Mouse (Mus musculus): Measurements from ENCODE around the gene Lgr4. TPM values are rescaled to one million over a fixed set of nuclear protein-coding genes. Genes with fewer than 3 reads are reported as not detected.

The Lgr4 gene
- polyA plus RNA-seq, 1 experiment from 2014 or later = 19.7 TPM

- Histone ChIP-seq H3K27ac (ENCODE audit: low read depth, low read length) (no peak overlapping the region), H3K9me3 (ENCODE audit: control insufficient read depth, low read length) (no peaks in the 10 kb centered on the region), H3K4me2 (ENCODE audit: low read depth) (no peak overlapping the region), H3K36me3 (ENCODE audit: control insufficient read depth, insufficient read depth, low read length) (no peaks in the 10 kb centered on the region; the same call in 1 of the 2 replicates), H3K27me3 (ENCODE audit: control insufficient read depth, insufficient read depth, low read length) (no peaks in the 10 kb centered on the region), H3K4me3 (ENCODE audit: low read depth, low read length) (no peak overlapping the region), H3K9ac (ENCODE audit: low read length) (no peak overlapping the region), H3K4me1 (ENCODE audit: control insufficient read depth, insufficient read depth, low read length) (peaks cover 22% of the 10 kb centered on the region)
- ATAC-seq (ENCODE audit: insufficient read depth, low FRiP score, low TSS enrichment) (no peak), DNase-seq (ENCODE audit: low spot score) (no peak)
- 49% methylated on average over 2 of the region's 2 CpGs for WGBS
Observed at GRCm38 (mm10) chr2:109995061-109995460, 77.6 kb downstream of the Lgr4 start.

- Histone ChIP-seq H3K27me3 (ENCODE audit: control insufficient read depth, insufficient read depth, low read length) (no peaks in the 10 kb centered on the region), H3K4me2 (ENCODE audit: low read depth) (no peak overlapping the region), H3K4me1 (ENCODE audit: control insufficient read depth, insufficient read depth, low read length) (peaks cover 12% of the 10 kb centered on the region; the same call in 1 of the 2 replicates), H3K9me3 (ENCODE audit: control insufficient read depth, low read length) (no peaks in the 10 kb centered on the region), H3K27ac (ENCODE audit: low read depth, low read length) (no peak overlapping the region), H3K4me3 (ENCODE audit: low read depth, low read length) (no peak overlapping the region), H3K9ac (ENCODE audit: low read length) (no peak overlapping the region), H3K36me3 (ENCODE audit: control insufficient read depth, insufficient read depth, low read length) (no peaks in the 10 kb centered on the region; the same call in 1 of the 2 replicates)
- DNase-seq (ENCODE audit: low spot score) (no peak), ATAC-seq (ENCODE audit: insufficient read depth, low FRiP score, low TSS enrichment) (no peak)
- 58% methylated on average over 12 of the region's 12 CpGs for WGBS
Observed at GRCm38 (mm10) chr2:109996411-109996810, 79.0 kb downstream of the Lgr4 start.

GRCm38 (mm10) chr2:110004668-110005067 lies 87.2 kb downstream of the Lgr4 start:
- DNase-seq (ENCODE audit: low spot score) = no peak
- Histone ChIP-seq H3K36me3 (ENCODE audit: control insufficient read depth, insufficient read depth, low read length) (peaks cover 2% of the 10 kb centered on the region), H3K9me3 (ENCODE audit: control insufficient read depth, low read length) (no peaks in the 10 kb centered on the region), H3K27ac (ENCODE audit: low read depth, low read length) (no peak overlapping the region), H3K4me3 (ENCODE audit: low read depth, low read length) (no peak overlapping the region), H3K4me2 (ENCODE audit: low read depth) (no peak overlapping the region), H3K27me3 (ENCODE audit: control insufficient read depth, insufficient read depth, low read length) (no peaks in the 10 kb centered on the region), H3K4me1 (ENCODE audit: control insufficient read depth, insufficient read depth, low read length) (no peaks in the 10 kb centered on the region), H3K9ac (ENCODE audit: low read length) (no peak overlapping the region)
- 97% methylated on average over 1 of the region's 1 CpGs for WGBS
- no peak for ATAC-seq (ENCODE audit: insufficient read depth, low FRiP score, low TSS enrichment)

- WGBS = 83% methylated on average over 3 of the region's 3 CpGs
- Histone ChIP-seq H3K27ac (ENCODE audit: low read depth, low read length) (no peak overlapping the region), H3K27me3 (ENCODE audit: control insufficient read depth, insufficient read depth, low read length) (no peaks in the 10 kb centered on the region), H3K4me1 (ENCODE audit: control insufficient read depth, insufficient read depth, low read length) (no peaks in the 10 kb centered on the region), H3K4me2 (ENCODE audit: low read depth) (no peak overlapping the region), H3K4me3 (ENCODE audit: low read depth, low read length) (no peak overlapping the region), H3K36me3 (ENCODE audit: control insufficient read depth, insufficient read depth, low read length) (peaks cover 2% of the 10 kb centered on the region), H3K9ac (ENCODE audit: low read length) (no peak overlapping the region), H3K9me3 (ENCODE audit: control insufficient read depth, low read length) (no peaks in the 10 kb centered on the region)
- DNase-seq (ENCODE audit: low spot score) = no peak
- ATAC-seq (ENCODE audit: insufficient read depth, low FRiP score, low TSS enrichment) = no peak
Observed at GRCm38 (mm10) chr2:110005164-110005563, 87.7 kb downstream of the Lgr4 start.

GRCm38 (mm10) chr2:110005596-110006239 lies 88.3 kb downstream of the Lgr4 start:
- WGBS = 94% methylated on average over 3 of the region's 3 CpGs
- H3K9ac ChIP-seq (ENCODE audit: low read length) = no peak overlapping the region
- H3K27me3 ChIP-seq (ENCODE audit: control insufficient read depth, insufficient read depth, low read length) = no peaks in the 10 kb centered on the region
- no peaks in the 10 kb centered on the region for H3K9me3 ChIP-seq (ENCODE audit: control insufficient read depth, low read length)
- no peak for DNase-seq (ENCODE audit: low spot score)
- no peak overlapping the region for H3K4me3 ChIP-seq (ENCODE audit: low read depth, low read length)
- no peak for ATAC-seq (ENCODE audit: insufficient read depth, low FRiP score, low TSS enrichment)
- no peaks in the 10 kb centered on the region for H3K4me1 ChIP-seq (ENCODE audit: control insufficient read depth, insufficient read depth, low read length)
- peaks cover 2% of the 10 kb centered on the region for H3K36me3 ChIP-seq (ENCODE audit: control insufficient read depth, insufficient read depth, low read length)
- H3K27ac ChIP-seq (ENCODE audit: low read depth, low read length) = no peak overlapping the region
- H3K4me2 ChIP-seq (ENCODE audit: low read depth) = no peak overlapping the region

GRCm38 (mm10) chr2:110007423-110008267 lies 90.2 kb downstream of the Lgr4 start:
- DNase-seq (ENCODE audit: low spot score) (no peak), ATAC-seq (ENCODE audit: insufficient read depth, low FRiP score, low TSS enrichment) (no peak)
- Histone ChIP-seq H3K9me3 (ENCODE audit: control insufficient read depth, low read length) (no peaks in the 10 kb centered on the region), H3K4me3 (ENCODE audit: low read depth, low read length) (no peak overlapping the region), H3K9ac (ENCODE audit: low read length) (no peak overlapping the region), H3K27me3 (ENCODE audit: control insufficient read depth, insufficient read depth, low read length) (no peaks in the 10 kb centered on the region), H3K36me3 (ENCODE audit: control insufficient read depth, insufficient read depth, low read length) (peaks cover 5% of the 10 kb centered on the region), H3K4me1 (ENCODE audit: control insufficient read depth, insufficient read depth, low read length) (no peaks in the 10 kb centered on the region), H3K27ac (ENCODE audit: low read depth, low read length) (no peak overlapping the region), H3K4me2 (ENCODE audit: low read depth) (no peak overlapping the region)
- 96% methylated on average over 10 of the region's 10 CpGs for WGBS

- Histone ChIP-seq H3K9ac (ENCODE audit: low read length) (no peak overlapping the region), H3K4me3 (ENCODE audit: low read depth, low read length) (no peak overlapping the region), H3K36me3 (ENCODE audit: control insufficient read depth, insufficient read depth, low read length) (peaks cover 5% of the 10 kb centered on the region), H3K27ac (ENCODE audit: low read depth, low read length) (no peak overlapping the region), H3K27me3 (ENCODE audit: control insufficient read depth, insufficient read depth, low read length) (no peaks in the 10 kb centered on the region), H3K9me3 (ENCODE audit: control insufficient read depth, low read length) (no peaks in the 10 kb centered on the region), H3K4me2 (ENCODE audit: low read depth) (no peak overlapping the region), H3K4me1 (ENCODE audit: control insufficient read depth, insufficient read depth, low read length) (no peaks in the 10 kb centered on the region)
- no peak for DNase-seq (ENCODE audit: low spot score)
- no peak for ATAC-seq (ENCODE audit: insufficient read depth, low FRiP score, low TSS enrichment)
Observed at GRCm38 (mm10) chr2:110009449-110009848, 92.0 kb downstream of the Lgr4 start.

- no peak overlapping the region for H3K4me3 ChIP-seq (ENCODE audit: low read depth, low read length)
- WGBS = 88% methylated on average over 13 of the region's 13 CpGs
- no peaks in the 10 kb centered on the region for H3K4me1 ChIP-seq (ENCODE audit: control insufficient read depth, insufficient read depth, low read length)
- ATAC-seq (ENCODE audit: insufficient read depth, low FRiP score, low TSS enrichment) (no peak), DNase-seq (ENCODE audit: low spot score) (no peak)
- H3K9ac ChIP-seq (ENCODE audit: low read length) = no peak overlapping the region
- no peak overlapping the region for H3K4me2 ChIP-seq (ENCODE audit: low read depth)
- no peaks in the 10 kb centered on the region for H3K27me3 ChIP-seq (ENCODE audit: control insufficient read depth, insufficient read depth, low read length)
- H3K36me3 ChIP-seq (ENCODE audit: control insufficient read depth, insufficient read depth, low read length) = peaks cover 5% of the 10 kb centered on the region
- no peak overlapping the region for H3K27ac ChIP-seq (ENCODE audit: low read depth, low read length)
- no peaks in the 10 kb centered on the region for H3K9me3 ChIP-seq (ENCODE audit: control insufficient read depth, low read length)
Observed at GRCm38 (mm10) chr2:110012184-110012725, 94.8 kb downstream of the Lgr4 start.

Data from neural tube, embryonic 11.5 days (tissue).